Comparison of ENCODE assay signal across 22 mouse cellular contexts in genomic region chr1:39715551-39715950, GRCm38 (mm10). TPM values are rescaled to one million over a fixed set of nuclear protein-coding genes. Genes with fewer than 3 reads are reported as not detected.
DNase-seq lines count a peak whose midpoint lies in the region; ATAC-seq lines count a peak whose summit lies in the region.
"Had no signal": no experiment of that assay in that cellular context is flagged by ENCODE, and none has a peak within 500 bp of the region (broad histone marks: within the 10 kb centered on the region; RNA-seq: fewer than 3 reads in every experiment).

No protein-coding gene starts in this region.

- H3K27me3 ChIP-seq in heart, embryonic 10.5 days (ENCODE audit: insufficient read depth, poor library complexity, severe bottlenecking) = no peaks in the 10 kb centered on the region
- H3K27me3 ChIP-seq in hindbrain, embryonic 10.5 days (ENCODE audit: insufficient read depth, poor library complexity, severe bottlenecking) = 0 out of 2 replicates have a peak, but pooled peaks cover 5% of the 10 kb centered on the region
- H3K27me3 ChIP-seq in hindbrain, embryonic 11.5 days (ENCODE audit: control insufficient read depth, insufficient read depth, low read length) = no peaks in the 10 kb centered on the region
- H3K27me3 ChIP-seq in lung, embryonic 15.5 days = no peaks in the 10 kb centered on the region
- no peaks in the 10 kb centered on the region for H3K27me3 ChIP-seq in embryonic facial prominence, embryonic 13.5 days
- H3K27me3 ChIP-seq: CH12.LX; intestine, embryonic 15.5 days; midbrain, embryonic 12.5 days had no signal

- H3K36me3 ChIP-seq in heart, embryonic 10.5 days = peaks cover 3% of the 10 kb centered on the region; the same call in 1 of the 2 replicates
- H3K36me3 ChIP-seq in hindbrain, embryonic 10.5 days = no peaks in the 10 kb centered on the region
- no peaks in the 10 kb centered on the region for H3K36me3 ChIP-seq in hindbrain, embryonic 11.5 days (ENCODE audit: control insufficient read depth, insufficient read depth, low read length)
- no peaks in the 10 kb centered on the region for H3K36me3 ChIP-seq in lung, embryonic 15.5 days
- H3K36me3 ChIP-seq in embryonic facial prominence, embryonic 13.5 days = no peaks in the 10 kb centered on the region
- H3K36me3 ChIP-seq: forebrain, embryonic 12.5 days; hindbrain, embryonic 13.5 days; intestine, embryonic 15.5 days; midbrain, embryonic 12.5 days had no signal

- no peak overlapping the region for H3K9ac ChIP-seq in hindbrain, embryonic 11.5 days (ENCODE audit: low read depth, low read length)
- no peak overlapping the region for H3K9ac ChIP-seq in lung, embryonic 15.5 days
- H3K9ac ChIP-seq in embryonic facial prominence, embryonic 13.5 days = no peak overlapping the region
- H3K9ac ChIP-seq: forebrain, embryonic 12.5 days; hindbrain, embryonic 13.5 days; intestine, embryonic 15.5 days; midbrain, embryonic 12.5 days had no signal

- H3K9me3 ChIP-seq in heart, embryonic 10.5 days = 0 out of 2 replicates have a peak, but pooled peaks cover 5% of the 10 kb centered on the region
- H3K9me3 ChIP-seq in hindbrain, embryonic 10.5 days = no peaks in the 10 kb centered on the region
- no peaks in the 10 kb centered on the region for H3K9me3 ChIP-seq in hindbrain, embryonic 11.5 days (ENCODE audit: control insufficient read depth, low read length)
- no peaks in the 10 kb centered on the region for H3K9me3 ChIP-seq in lung, embryonic 15.5 days
- no peaks in the 10 kb centered on the region for H3K9me3 ChIP-seq in embryonic facial prominence, embryonic 13.5 days
- H3K9me3 ChIP-seq: forebrain, embryonic 12.5 days; hindbrain, embryonic 13.5 days; intestine, embryonic 15.5 days; midbrain, embryonic 12.5 days had no signal

- H3K4me3 ChIP-seq in heart, embryonic 10.5 days = no peak overlapping the region
- H3K4me3 ChIP-seq in hindbrain, embryonic 10.5 days = no peak overlapping the region
- no peak overlapping the region for H3K4me3 ChIP-seq in hindbrain, embryonic 11.5 days (ENCODE audit: low read depth, low read length)
- no peak overlapping the region for H3K4me3 ChIP-seq in lung, embryonic 15.5 days
- H3K4me3 ChIP-seq in embryonic facial prominence, embryonic 13.5 days = no peak overlapping the region
- H3K4me3 ChIP-seq: forebrain, embryonic 12.5 days; hindbrain, embryonic 13.5 days; intestine, embryonic 15.5 days; midbrain, embryonic 12.5 days had no signal

- 60% methylated on average over 7 of the region's 7 CpGs for WGBS in heart, embryonic 10.5 days
- WGBS in hindbrain, embryonic 10.5 days = 92% methylated on average over 7 of the region's 7 CpGs
- 90% methylated on average over 7 of the region's 7 CpGs for WGBS in hindbrain, embryonic 11.5 days
- WGBS in lung, embryonic 15.5 days = 82% methylated on average over 7 of the region's 7 CpGs
- WGBS in embryonic facial prominence, embryonic 13.5 days = 94% methylated on average over 7 of the region's 7 CpGs

- no peak for ATAC-seq in hindbrain, embryonic 11.5 days (ENCODE audit: low FRiP score)
- ATAC-seq in lung, embryonic 15.5 days (ENCODE audit: borderline replicate concordance, extremely low read depth, low FRiP score, low TSS enrichment) = no peak
- ATAC-seq in embryonic facial prominence, embryonic 13.5 days (ENCODE audit: insufficient number of reproducible peaks, insufficient read depth, low FRiP score, low TSS enrichment, low read depth) = no peak
- no peak for ATAC-seq in megakaryocyte, adult 5-6 weeks (ENCODE audit: poor library complexity, severe bottlenecking)
- ATAC-seq: intestine, embryonic 15.5 days had no signal

- peak overlapping the region; percentile 75 for H3K27ac ChIP-seq in heart, embryonic 10.5 days
- H3K27ac ChIP-seq in hindbrain, embryonic 10.5 days = 0 out of 2 replicates have a peak overlapping the region, but pooled peaks have one; percentile 14
- no peak overlapping the region for H3K27ac ChIP-seq in hindbrain, embryonic 11.5 days (ENCODE audit: low read depth, low read length)
- peak overlapping the region; percentile 93 for H3K27ac ChIP-seq in lung, embryonic 15.5 days
- peak overlapping the region; percentile 33; the same call in 1 of the 2 replicates for H3K27ac ChIP-seq in embryonic facial prominence, embryonic 13.5 days
- H3K27ac ChIP-seq: forebrain, embryonic 12.5 days; midbrain, embryonic 12.5 days had no signal

- intact Hi-C loops in heart, postnatal 14 days (cut with DNase I) = loop anchor here (2.0 kb wide), 1 partner anchor 17 kb away; no protein-coding TSS in a partner anchor

- H3K4me2 ChIP-seq in hindbrain, embryonic 11.5 days (replicated peaks; ENCODE audit: low read depth, low read length) = no peak overlapping the region
- no peak overlapping the region for H3K4me2 ChIP-seq in lung, embryonic 15.5 days
- no peak overlapping the region for H3K4me2 ChIP-seq in embryonic facial prominence, embryonic 13.5 days
- H3K4me2 ChIP-seq: forebrain, embryonic 12.5 days; hindbrain, embryonic 13.5 days; intestine, embryonic 15.5 days; midbrain, embryonic 12.5 days had no signal

- DNase-seq in heart, embryonic 10.5 days (ENCODE audit: low spot score) = no peak
- no peak for DNase-seq in heart, postnatal 14 days
- DNase-seq in hindbrain, embryonic 10.5 days (ENCODE audit: low spot score) = no peak
- DNase-seq in hindbrain, embryonic 11.5 days (ENCODE audit: low spot score) = no peak
- no peak for DNase-seq in lung, postnatal 4 days
- DNase-seq: cerebellum, adult 9-10 months; gastrocnemius, postnatal 14 days; liver; lung, adult 2 months; thymus, adult 18-20 months had no signal

- H3K4me1 ChIP-seq in heart, embryonic 10.5 days = peaks cover 39% of the 10 kb centered on the region
- peaks cover 34% of the 10 kb centered on the region for H3K4me1 ChIP-seq in hindbrain, embryonic 10.5 days (replicated peaks)
- H3K4me1 ChIP-seq in hindbrain, embryonic 11.5 days (replicated peaks; ENCODE audit: control insufficient read depth, insufficient read depth, low read length) = no peaks in the 10 kb centered on the region; the same call in 1 of the 2 replicates
- peaks cover 45% of the 10 kb centered on the region for H3K4me1 ChIP-seq in lung, embryonic 15.5 days
- H3K4me1 ChIP-seq in embryonic facial prominence, embryonic 13.5 days = peaks cover 19% of the 10 kb centered on the region
- H3K4me1 ChIP-seq: midbrain, embryonic 12.5 days had no signal

RNA-seq across cellular contexts. Expression of gene Rfx8, which starts 5.2 kb away (rescaled TPM):
- polyA plus RNA-seq in heart, embryonic 10.5 days (2016; fragmentation: Nextera tagmentation; extraction: Ambion mirVana) = 0.73 and 1.4 TPM in 2 replicates
- under 1 TPM; 0.32 to 0.36 TPM for total RNA-seq in heart, postnatal 14 days (2021)
- polyA plus RNA-seq in hindbrain, embryonic 10.5 days (2016; fragmentation: Nextera tagmentation; extraction: Ambion mirVana) = 0.12 and 0.22 TPM in 2 replicates
- 0.31 and 0.42 TPM in 2 replicates for polyA plus RNA-seq in hindbrain, embryonic 11.5 days (2014; fragmentation: Nextera tagmentation; extraction: Ambion mirVana)
- polyA plus RNA-seq in lung, embryonic 15.5 days (2015; fragmentation: Nextera tagmentation; extraction: Ambion mirVana) = 0.58 and 0.67 TPM in 2 replicates
- 1.8 and 2.1 TPM in 2 replicates for polyA plus RNA-seq in embryonic facial prominence, embryonic 13.5 days (2015; fragmentation: Nextera tagmentation; extraction: Ambion mirVana)
- not detected in 2 replicates for total RNA-seq in megakaryocyte, adult 5-6 weeks (2015)
- total RNA-seq in megakaryocyte, adult 5-6 weeks (2017) = not detected in 2 replicates
- total RNA-seq: adrenal gland, adult 18-20 months; CH12.LX; left cerebral cortex, postnatal 10 days; neutrophil, adult 5-6 weeks had no signal
- polyA plus RNA-seq: forebrain, embryonic 12.5 days; large intestine, adult 2 months had no signal
